Mouse (Mus musculus) heart, embryonic 16.5 days (tissue): ENCODE results near the gene Myrip. TPM values are rescaled to one million over a fixed set of nuclear protein-coding genes. Genes with fewer than 3 reads are reported as not detected.
A peak's percentile ranks its signal among the peaks of the same experiment; 100 is the strongest.

Experiments
- ATAC-seq: fragments of 200-750 bp; cut with Nextera tagmentation; replicated peaks from 2 replicates; pipeline ENCODE4 v1.8.0; 2017; ENCODE audit warnings: moderate number of reproducible peaks; ENCODE audit not compliant: insufficient read depth, low FRiP score; ENCODE audit errors: extremely low read depth
- H3K27ac ChIP-seq: fragments of 300-500 bp; sonication (generic); 2 replicates; pipeline ENCODE4 v1.5.1; 2014; ENCODE audit warnings: mild to moderate bottlenecking, low read length, control low read depth, moderate library complexity
- H3K27me3 ChIP-seq: fragments of 300-500 bp; sonication (generic); 2 replicates; pipeline ENCODE4 v1.6.1; 2014; ENCODE audit warnings: low read length, mixed read lengths; ENCODE audit not compliant: control insufficient read depth, insufficient read depth
- H3K36me3 ChIP-seq: fragments of 300-500 bp; sonication (generic); 2 replicates; pipeline ENCODE4 v1.6.1; 2014; ENCODE audit not compliant: control insufficient read depth, insufficient read depth
- H3K4me1 ChIP-seq: fragments of 300-500 bp; sonication (generic); 2 replicates; pipeline ENCODE4 v1.6.1; 2014; ENCODE audit warnings: low read length, mixed read lengths; ENCODE audit not compliant: control insufficient read depth, insufficient read depth
- H3K4me2 ChIP-seq: fragments of 300-500 bp; sonication (generic); 2 replicates; pipeline ENCODE4 v1.6.1; 2014; ENCODE audit warnings: low read depth, mild to moderate bottlenecking, control low read depth, low read length
- H3K4me3 ChIP-seq: fragments of 300-500 bp; sonication (generic); 2 replicates; pipeline ENCODE4 v1.5.1; 2014; ENCODE audit warnings: mild to moderate bottlenecking, control low read depth, low read length
- H3K9ac ChIP-seq: fragments of 300-500 bp; sonication (generic); 2 replicates; pipeline ENCODE4 v1.6.1; 2014; ENCODE audit warnings: low read length, control low read depth
- H3K9me3 ChIP-seq: fragments of 300-500 bp; sonication (generic); replicated peaks from 2 replicates; pipeline ENCODE4 v1.6.1; 2016; ENCODE audit warnings: low read length; ENCODE audit not compliant: control insufficient read depth
- WGBS: fragments of 180-500 bp; shearing (Covaris S2); extraction: QIAGEN DNeasy Blood & Tissue Kit; methylation state at CpG from one replicate; pipeline ENCODE4 v1.1.7; 2014; 5-methylcytosine and 5-hydroxymethylcytosine counted together
- polyA plus RNA-seq: library from polyadenylated mRNA; unstranded; fragments of >200 nt; fragmentation: Nextera tagmentation; extraction: Ambion mirVana; gene quantifications from 2 replicates; pipeline ENCODE4 v1.2.1, GENCODE M21; 2015

Gene Myrip
- polyA plus RNA-seq, 1 experiment from 2014 or later = 0.17 TPM

DNA sequence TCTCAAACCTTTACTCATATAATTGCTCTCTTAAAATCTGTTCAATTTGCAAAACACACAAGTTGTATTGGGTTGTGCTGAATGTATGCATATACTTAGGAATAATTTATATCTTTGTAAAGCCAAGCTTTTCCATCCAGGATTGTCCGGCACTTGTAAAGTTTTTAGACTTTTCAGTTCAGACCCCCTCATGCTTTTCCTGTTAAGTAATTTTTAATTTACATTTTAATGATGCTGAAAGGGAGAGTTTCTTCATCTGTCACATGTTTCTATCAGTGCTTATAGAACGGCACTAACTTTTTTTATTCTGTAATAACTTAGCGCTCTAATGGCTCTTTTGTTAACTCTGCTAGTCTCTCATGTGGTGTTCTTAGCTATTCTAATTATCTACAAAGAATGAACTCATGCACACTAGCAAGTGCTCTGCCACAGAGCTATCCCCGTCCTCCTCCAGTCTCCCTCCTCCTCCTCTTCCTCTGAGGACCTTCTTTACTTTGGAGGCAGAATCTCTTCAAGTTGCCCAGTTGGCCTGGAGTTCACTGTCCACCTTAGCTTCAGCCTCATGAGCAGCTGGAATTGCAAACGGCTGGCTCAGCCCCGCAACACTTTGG is 136.1 kb downstream of the Myrip start:
- H3K4me3 ChIP-seq = no peak overlapping the region
- peaks cover 2% of the 10 kb centered on the region; the same call in 1 of the 2 replicates for H3K9me3 ChIP-seq
- H3K4me1 ChIP-seq = no peaks in the 10 kb centered on the region
- H3K27ac ChIP-seq = no peak overlapping the region
- ATAC-seq = no peak
- no peaks in the 10 kb centered on the region for H3K27me3 ChIP-seq
- H3K4me2 ChIP-seq = no peak overlapping the region
- H3K9ac ChIP-seq = no peak overlapping the region
- WGBS = 72% methylated on average over 6 of the region's 6 CpGs
- H3K36me3 ChIP-seq = no peaks in the 10 kb centered on the region

DNA sequence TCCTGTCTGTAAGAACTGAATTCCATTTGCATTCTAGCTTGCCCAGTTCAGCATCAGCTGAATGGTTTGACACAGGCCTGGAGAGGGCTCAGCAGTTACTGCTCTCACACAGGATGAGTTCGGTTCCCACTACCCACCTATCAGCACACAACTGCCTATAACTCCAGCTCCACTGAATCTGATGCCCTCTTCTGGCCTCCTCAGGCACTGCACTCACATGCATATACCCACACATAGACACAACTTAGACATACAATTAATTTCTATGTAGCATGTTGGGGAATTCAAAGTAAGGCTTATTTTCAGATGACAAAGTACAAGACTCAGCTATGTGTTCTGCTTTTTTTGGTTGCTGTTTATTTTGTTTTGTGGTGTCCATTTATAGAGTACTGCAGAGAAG is 137.0 kb downstream of the Myrip start:
- Histone ChIP-seq H3K4me2 (no peak overlapping the region), H3K27ac (no peak overlapping the region), H3K36me3 (no peaks in the 10 kb centered on the region), H3K4me3 (no peak overlapping the region), H3K9ac (no peak overlapping the region), H3K9me3 (peaks cover 2% of the 10 kb centered on the region; the same call in 1 of the 2 replicates), H3K27me3 (no peaks in the 10 kb centered on the region), H3K4me1 (no peaks in the 10 kb centered on the region)
- 97% methylated on average over 1 of the region's 1 CpGs for WGBS
- ATAC-seq = no peak

DNA sequence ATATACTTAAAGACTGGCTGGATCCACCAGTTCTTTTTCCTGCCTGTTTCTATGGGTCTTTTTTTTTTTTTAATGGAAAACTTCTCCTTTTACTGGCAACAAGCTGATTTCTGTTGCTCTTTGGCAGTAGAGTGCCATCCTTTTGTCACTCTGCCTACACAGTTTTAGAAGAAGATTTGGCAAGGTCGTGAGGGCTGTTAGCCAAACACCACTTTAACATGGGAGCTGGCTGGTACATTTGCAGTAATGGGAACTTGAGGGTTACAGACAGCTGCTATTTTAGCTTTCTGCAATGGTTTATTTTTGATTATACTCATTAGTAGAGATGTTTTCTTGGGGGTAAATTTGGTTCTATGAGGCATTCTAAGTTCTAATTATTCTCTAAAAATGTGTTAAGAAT is 137.5 kb downstream of the Myrip start:
- H3K27ac ChIP-seq = no peak overlapping the region
- no peaks in the 10 kb centered on the region for H3K4me1 ChIP-seq
- peaks cover 2% of the 10 kb centered on the region; the same call in 1 of the 2 replicates for H3K9me3 ChIP-seq
- no peak overlapping the region for H3K4me3 ChIP-seq
- H3K4me2 ChIP-seq = no peak overlapping the region
- no peak overlapping the region for H3K9ac ChIP-seq
- 58% methylated on average over 1 of the region's 1 CpGs for WGBS
- H3K36me3 ChIP-seq = no peaks in the 10 kb centered on the region
- H3K27me3 ChIP-seq = no peaks in the 10 kb centered on the region
- no peak for ATAC-seq

DNA sequence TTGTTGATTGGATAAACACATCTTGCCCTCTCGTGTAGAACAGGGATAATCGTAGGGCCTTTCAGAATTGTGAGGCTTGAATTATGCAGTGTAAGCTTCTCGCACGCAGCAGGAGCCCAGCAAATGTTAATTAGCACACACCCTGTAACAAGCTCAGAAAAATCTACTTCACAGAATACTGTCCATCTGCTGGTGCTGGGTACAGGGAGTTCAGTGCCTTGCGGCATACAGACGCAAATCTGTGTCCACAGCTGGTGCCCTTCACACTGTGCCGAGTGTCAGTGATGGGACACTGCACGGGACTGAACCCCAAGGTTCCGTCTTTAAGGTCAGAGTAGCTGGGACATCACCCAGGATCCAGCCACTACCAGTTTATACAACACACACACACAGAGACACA is 143.3 kb downstream of the Myrip start:
- Histone ChIP-seq H3K36me3 (no peaks in the 10 kb centered on the region), H3K27ac (no peak overlapping the region), H3K4me2 (no peak overlapping the region), H3K4me3 (no peak overlapping the region), H3K27me3 (no peaks in the 10 kb centered on the region), H3K4me1 (no peaks in the 10 kb centered on the region), H3K9me3 (no peaks in the 10 kb centered on the region; the same call in 1 of the 2 replicates), H3K9ac (no peak overlapping the region)
- WGBS = 77% methylated on average over 9 of the region's 9 CpGs
- ATAC-seq = no peak

DNA sequence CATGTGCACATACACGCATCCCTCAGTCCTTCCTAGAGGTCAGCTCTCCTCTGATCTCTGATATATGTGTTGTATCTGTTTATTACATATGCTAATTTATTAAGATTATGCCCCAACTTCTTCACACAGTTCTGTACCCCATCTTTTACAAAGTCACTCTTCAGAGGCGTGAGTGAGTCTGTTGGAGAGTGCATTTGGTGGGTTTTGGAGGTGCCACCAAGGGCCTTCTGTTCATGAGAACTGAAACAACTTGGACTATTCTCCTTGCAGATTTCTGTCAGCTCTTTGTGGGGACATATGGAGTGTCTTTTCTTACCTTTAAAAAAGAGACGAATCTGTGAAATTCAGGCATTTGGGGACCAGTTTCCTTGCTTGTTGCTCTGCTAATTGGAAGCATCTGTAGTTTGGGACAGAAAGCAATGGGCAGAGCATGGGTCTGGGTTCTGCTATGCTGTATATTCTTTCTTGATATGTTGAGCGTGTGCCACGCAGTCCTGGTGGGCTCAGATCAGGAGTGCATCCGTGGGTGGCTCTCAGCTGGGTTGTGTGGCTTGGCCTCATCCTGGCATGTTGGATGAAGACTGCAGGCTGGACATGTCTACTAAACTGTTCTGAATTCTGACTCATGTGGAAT is 148.5 kb downstream of the Myrip start:
- H3K27ac ChIP-seq = no peak overlapping the region
- no peak overlapping the region for H3K9ac ChIP-seq
- H3K27me3 ChIP-seq = no peaks in the 10 kb centered on the region
- WGBS = 87% methylated on average over 6 of the region's 6 CpGs
- no peaks in the 10 kb centered on the region for H3K9me3 ChIP-seq
- no peak overlapping the region for H3K4me3 ChIP-seq
- H3K36me3 ChIP-seq = no peaks in the 10 kb centered on the region
- no peaks in the 10 kb centered on the region for H3K4me1 ChIP-seq
- ATAC-seq = no peak
- no peak overlapping the region for H3K4me2 ChIP-seq

DNA sequence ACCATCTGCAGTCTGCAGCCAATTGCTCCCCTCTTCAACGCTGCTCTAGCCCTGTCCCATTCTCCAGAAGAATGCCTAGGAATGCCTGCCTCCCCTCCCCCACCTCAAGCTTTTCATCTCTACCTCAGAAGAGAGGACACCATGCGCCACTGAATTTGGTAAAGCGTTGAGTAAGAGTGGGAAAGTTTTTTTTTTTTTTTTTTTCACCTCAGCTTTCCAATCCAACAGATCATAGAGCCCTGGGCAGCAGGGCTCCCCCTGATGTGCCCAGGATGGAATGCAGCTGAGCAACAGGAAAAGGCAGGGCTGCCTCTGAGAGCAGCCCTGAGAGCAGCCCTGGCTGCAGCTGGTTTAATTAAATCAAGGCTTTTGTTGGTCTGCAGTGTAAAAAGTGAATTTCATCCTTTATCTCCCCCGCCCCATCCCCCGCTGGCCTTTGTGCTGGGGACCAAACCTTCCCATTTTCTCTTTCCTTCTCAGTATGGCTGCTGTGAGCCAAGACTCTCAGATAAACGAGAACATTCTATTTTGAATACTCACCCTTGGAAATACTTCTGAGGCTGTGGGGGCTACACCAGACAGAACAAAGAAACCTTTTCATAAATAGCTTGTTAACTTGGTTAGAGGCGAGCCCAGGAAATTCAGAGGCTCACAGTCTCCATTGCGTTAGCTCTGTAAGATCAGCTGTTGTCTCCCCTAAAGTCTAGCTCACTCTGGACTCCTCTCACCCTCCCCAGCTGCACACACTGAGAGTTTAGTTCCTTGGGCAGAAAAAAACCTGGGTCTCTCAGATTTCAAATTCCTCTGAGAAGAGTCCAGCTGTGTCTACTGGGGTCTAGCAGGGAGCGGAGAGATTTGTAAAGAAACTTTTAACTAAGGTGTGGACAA is 154.7 kb downstream of the Myrip start:
- Histone ChIP-seq H3K9ac (no peak overlapping the region), H3K36me3 (no peaks in the 10 kb centered on the region)

DNA sequence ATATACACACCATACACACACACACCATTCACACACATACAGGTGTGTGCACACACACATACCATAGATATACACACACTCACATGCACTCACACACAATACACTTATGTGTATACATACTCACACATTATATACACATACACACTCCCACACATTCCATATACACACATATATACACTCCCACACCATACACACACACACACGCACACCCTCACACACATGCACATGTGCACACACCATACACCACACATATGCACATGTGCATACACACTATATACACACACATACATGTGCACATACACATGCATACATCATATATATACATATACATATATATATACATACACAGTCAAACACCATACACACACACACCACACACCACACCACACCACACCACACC is 169.1 kb downstream of the Myrip start:
- Histone ChIP-seq H3K36me3 (no peaks in the 10 kb centered on the region), H3K4me2 (no peak overlapping the region), H3K27ac (no peak overlapping the region), H3K4me3 (no peak overlapping the region), H3K27me3 (no peaks in the 10 kb centered on the region), H3K9me3 (no peaks in the 10 kb centered on the region), H3K4me1 (no peaks in the 10 kb centered on the region), H3K9ac (no peak overlapping the region)
- 97% methylated on average over 1 of the region's 1 CpGs for WGBS
- no peak for ATAC-seq

More for the DNA sequence above, 154.7 kb downstream of the Myrip start:
- Histone ChIP-seq H3K27me3 (no peaks in the 10 kb centered on the region), H3K4me2 (no peak overlapping the region), H3K27ac (peak overlapping the region; percentile 32), H3K4me3 (no peak overlapping the region), H3K4me1 (no peaks in the 10 kb centered on the region), H3K9me3 (no peaks in the 10 kb centered on the region)
- ATAC-seq = peak; percentile 58; the same call in 1 of the 2 replicates
- WGBS = 36% methylated on average over 9 of the region's 9 CpGs

DNA sequence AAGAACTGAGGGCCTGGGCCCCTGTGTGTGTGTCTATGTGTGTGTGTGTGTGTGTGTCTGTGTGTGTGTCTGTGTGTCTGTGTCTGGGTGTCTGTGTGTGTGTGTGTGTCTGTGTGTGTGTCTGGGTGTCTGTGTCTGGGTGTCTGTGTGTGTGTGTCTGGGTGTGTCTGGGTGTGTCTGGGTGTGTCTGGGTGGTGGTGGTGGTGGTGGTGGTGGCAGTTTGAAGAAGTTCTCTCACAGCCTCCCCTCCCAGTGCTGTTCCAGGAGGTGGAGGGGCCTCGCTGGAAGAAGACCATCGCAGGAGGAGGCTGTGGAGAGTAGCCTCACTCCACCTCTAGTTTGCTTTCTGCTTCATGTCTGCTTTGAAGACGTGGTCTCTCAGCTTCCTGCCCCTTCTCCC is 180.3 kb downstream of the Myrip start:
- no peak overlapping the region for H3K4me2 ChIP-seq
- H3K27ac ChIP-seq = no peak overlapping the region
- no peaks in the 10 kb centered on the region for H3K9me3 ChIP-seq
- H3K27me3 ChIP-seq = no peaks in the 10 kb centered on the region
- no peaks in the 10 kb centered on the region for H3K36me3 ChIP-seq
- H3K4me1 ChIP-seq = 0 out of 2 replicates have a peak, but pooled peaks cover 3% of the 10 kb centered on the region
- no peak for ATAC-seq
- no peak overlapping the region for H3K9ac ChIP-seq
- H3K4me3 ChIP-seq = no peak overlapping the region
- WGBS = 80% methylated on average over 3 of the region's 3 CpGs

DNA sequence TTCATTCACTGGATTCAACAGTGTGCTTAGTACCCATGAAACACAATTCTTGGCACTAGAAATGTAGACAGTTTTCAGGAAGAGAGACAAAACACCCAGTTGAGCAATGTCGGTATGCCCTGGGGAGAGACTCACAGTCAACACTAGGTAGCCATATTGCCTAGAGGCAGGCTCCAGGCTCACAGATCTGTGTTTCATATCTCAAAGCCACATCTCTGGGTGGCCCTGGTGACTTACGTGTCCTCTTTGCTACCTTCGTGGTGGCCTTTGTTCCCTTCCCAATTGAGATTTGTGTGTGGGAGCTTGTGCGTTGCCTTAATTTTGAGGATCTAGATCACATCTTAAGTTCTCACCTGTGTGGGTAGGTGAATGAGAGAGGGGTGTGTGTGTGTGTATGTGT is 181.1 kb downstream of the Myrip start:
- Histone ChIP-seq H3K4me3 (no peak overlapping the region), H3K9me3 (no peaks in the 10 kb centered on the region), H3K9ac (no peak overlapping the region), H3K4me2 (no peak overlapping the region), H3K4me1 (0 out of 2 replicates have a peak, but pooled peaks cover 3% of the 10 kb centered on the region), H3K27me3 (no peaks in the 10 kb centered on the region), H3K27ac (no peak overlapping the region), H3K36me3 (no peaks in the 10 kb centered on the region)
- WGBS = 88% methylated on average over 4 of the region's 4 CpGs
- no peak for ATAC-seq
